Mouse (Mus musculus) heart, embryonic 13.5 days (tissue): ENCODE measurements around the gene S100a14. TPM values are rescaled to one million over a fixed set of nuclear protein-coding genes. Genes with fewer than 3 reads are reported as not detected.

Experiments
- ATAC-seq: fragments of 200-750 bp; cut with Nextera tagmentation; 2 replicates; pipeline ENCODE4 v1.8.0; 2017; ENCODE audit warnings: moderate TSS enrichment; ENCODE audit not compliant: insufficient number of reproducible peaks, low FRiP score, low TSS enrichment; ENCODE audit errors: extremely low read depth
- H3K27ac ChIP-seq: fragments of 300-500 bp; sonication (generic); replicated peaks from 2 replicates; pipeline ENCODE4 v1.5.1; 2015; ENCODE audit warnings: moderate library complexity, mild to moderate bottlenecking, inconsistent platforms
- H3K27me3 ChIP-seq: fragments of 300-500 bp; sonication (generic); replicated peaks from 2 replicates; pipeline ENCODE4 v1.6.1; 2015; ENCODE audit warnings: mild to moderate bottlenecking, inconsistent platforms
- H3K36me3 ChIP-seq: fragments of 300-500 bp; sonication (generic); 2 replicates; pipeline ENCODE4 v1.6.1; 2015; ENCODE audit warnings: mild to moderate bottlenecking, inconsistent platforms
- H3K4me1 ChIP-seq: fragments of 300-500 bp; sonication (generic); 2 replicates; pipeline ENCODE4 v1.6.1; 2015; ENCODE audit warnings: inconsistent platforms
- H3K4me2 ChIP-seq: fragments of 300-500 bp; sonication (generic); 2 replicates; pipeline ENCODE4 v1.6.1; 2015; ENCODE audit warnings: inconsistent platforms, mild to moderate bottlenecking, moderate library complexity
- H3K4me3 ChIP-seq: fragments of 300-500 bp; sonication (generic); 2 replicates; pipeline ENCODE4 v1.5.1; 2015; ENCODE audit warnings: moderate library complexity, mild to moderate bottlenecking, inconsistent platforms
- H3K9ac ChIP-seq: fragments of 300-500 bp; sonication (generic); 2 replicates; pipeline ENCODE4 v1.6.1; 2015; ENCODE audit warnings: inconsistent platforms, mild to moderate bottlenecking, moderate library complexity
- H3K9me3 ChIP-seq: fragments of 300-500 bp; sonication (generic); 2 replicates; pipeline ENCODE4 v1.6.1; 2016; ENCODE audit warnings: inconsistent platforms
- WGBS: fragments of 180-500 bp; shearing (Covaris S2); methylation state at CpG from one replicate; pipeline ENCODE4 v1.1.7; 2015; ENCODE audit warnings: mixed read lengths; 5-methylcytosine and 5-hydroxymethylcytosine counted together
- polyA plus RNA-seq: library from polyadenylated mRNA; unstranded; fragments of >200 nt; fragmentation: Nextera tagmentation; extraction: Ambion mirVana; gene quantifications from 2 replicates; pipeline ENCODE4 v1.2.1, GENCODE M21; 2015

S100a14 gene
- 0.17 and 0.28 TPM in 2 replicates for polyA plus RNA-seq

GRCm38 (mm10) chr3:90526580-90526979 is at the start of gene S100a14:
TSS of gene S100a14 (plus strand) at chr3:90526856.
- Histone ChIP-seq H3K9me3 (0 out of 2 replicates have a peak, but pooled peaks cover 5% of the 10 kb centered on the region), H3K27ac (no peak within 1 kb of the TSS), H3K9ac (no peak within 1 kb of the TSS), H3K4me3 (no peak within 1 kb of the TSS), H3K4me1 (peaks cover 6% of the 10 kb centered on the region; the same call in 1 of the 2 replicates), H3K36me3 (peaks cover 5% of the 10 kb centered on the region), H3K27me3 (no peaks in the 10 kb centered on the region), H3K4me2 (no peak within 1 kb of the TSS)
- WGBS = 32% methylated on average over 5 of the region's 5 CpGs
- ATAC-seq = no peak

- Histone ChIP-seq H3K4me1 (peaks cover 16% of the 10 kb centered on the region), H3K36me3 (peaks cover 76% of the 10 kb centered on the region), H3K9me3 (no peaks in the 10 kb centered on the region), H3K27ac (no peak overlapping the region), H3K4me2 (no peak overlapping the region), H3K4me3 (no peak overlapping the region), H3K27me3 (no peaks in the 10 kb centered on the region), H3K9ac (no peak overlapping the region)
- ATAC-seq = no peak
- 77% methylated on average over 5 of the region's 5 CpGs for WGBS
Measured at GRCm38 (mm10) chr3:90486998-90487397, 39.7 kb upstream of the S100a14 start.

GRCm38 (mm10) chr3:90488576-90488975 is 38.1 kb upstream of the S100a14 start:
- Histone ChIP-seq H3K4me1 (peaks cover 16% of the 10 kb centered on the region), H3K9me3 (no peaks in the 10 kb centered on the region), H3K4me2 (no peak overlapping the region), H3K27ac (no peak overlapping the region), H3K9ac (no peak overlapping the region), H3K27me3 (no peaks in the 10 kb centered on the region), H3K4me3 (no peak overlapping the region), H3K36me3 (peaks cover 60% of the 10 kb centered on the region)
- 88% methylated on average over 6 of the region's 6 CpGs for WGBS
- ATAC-seq = no peak

GRCm38 (mm10) chr3:90490696-90491256 is 35.9 kb upstream of the S100a14 start, which contains the start of gene Snapin:
TSS of gene Snapin (minus strand) at chr3:90491033.
- Histone ChIP-seq H3K27me3 (no peaks in the 10 kb centered on the region), H3K4me1 (peaks cover 16% of the 10 kb centered on the region), H3K27ac (peak within 1 kb of the TSS; percentile 77), H3K4me3 (peak within 1 kb of the TSS; percentile 83), H3K36me3 (peaks cover 57% of the 10 kb centered on the region), H3K9ac (peak within 1 kb of the TSS; percentile 89), H3K4me2 (peak within 1 kb of the TSS; percentile 73), H3K9me3 (no peaks in the 10 kb centered on the region)
- peak; percentile 96 for ATAC-seq
- under 1% methylated on average over 37 of the region's 37 CpGs for WGBS

- Histone ChIP-seq H3K4me1 (peaks cover 16% of the 10 kb centered on the region), H3K27me3 (no peaks in the 10 kb centered on the region), H3K9ac (no peak overlapping the region), H3K4me3 (no peak overlapping the region), H3K9me3 (no peaks in the 10 kb centered on the region), H3K27ac (no peak overlapping the region), H3K36me3 (peaks cover 57% of the 10 kb centered on the region), H3K4me2 (no peak overlapping the region)
- ATAC-seq = no peak
- WGBS = 36% methylated on average over 2 of the region's 2 CpGs
Measured at GRCm38 (mm10) chr3:90491350-90491749, 35.3 kb upstream of the S100a14 start.

- Histone ChIP-seq H3K4me3 (no peak overlapping the region), H3K36me3 (peaks cover 58% of the 10 kb centered on the region), H3K27ac (no peak overlapping the region), H3K4me2 (no peak overlapping the region), H3K27me3 (no peaks in the 10 kb centered on the region), H3K4me1 (peaks cover 11% of the 10 kb centered on the region), H3K9ac (no peak overlapping the region), H3K9me3 (no peaks in the 10 kb centered on the region)
- 61% methylated on average over 4 of the region's 4 CpGs for WGBS
- ATAC-seq = no peak
Measured at GRCm38 (mm10) chr3:90493831-90494540, 32.7 kb upstream of the S100a14 start.

GRCm38 (mm10) chr3:90495850-90496525 is 30.7 kb upstream of the S100a14 start:
- Histone ChIP-seq H3K9me3 (no peaks in the 10 kb centered on the region), H3K27ac (no peak overlapping the region), H3K4me3 (no peak overlapping the region), H3K4me2 (no peak overlapping the region), H3K36me3 (peaks cover 70% of the 10 kb centered on the region), H3K4me1 (no peaks in the 10 kb centered on the region), H3K9ac (no peak overlapping the region), H3K27me3 (no peaks in the 10 kb centered on the region)
- WGBS = 85% methylated on average over 7 of the region's 7 CpGs
- ATAC-seq = no peak

- peaks cover 86% of the 10 kb centered on the region for H3K36me3 ChIP-seq
- H3K9me3 ChIP-seq = no peaks in the 10 kb centered on the region
- no peaks in the 10 kb centered on the region for H3K4me1 ChIP-seq
- H3K9ac ChIP-seq = no peak overlapping the region
- ATAC-seq = no peak
- H3K4me3 ChIP-seq = no peak overlapping the region
- no peak overlapping the region for H3K4me2 ChIP-seq
- H3K27me3 ChIP-seq = no peaks in the 10 kb centered on the region
- no peak overlapping the region for H3K27ac ChIP-seq
Measured at GRCm38 (mm10) chr3:90497597-90497996, 29.1 kb upstream of the S100a14 start.

- H3K27me3 ChIP-seq = no peaks in the 10 kb centered on the region
- no peak for ATAC-seq
- H3K9me3 ChIP-seq = no peaks in the 10 kb centered on the region
- H3K36me3 ChIP-seq = peaks cover 93% of the 10 kb centered on the region
- 85% methylated on average over 4 of the region's 4 CpGs for WGBS
- no peak overlapping the region for H3K4me3 ChIP-seq
- no peak overlapping the region for H3K4me2 ChIP-seq
- no peak overlapping the region for H3K27ac ChIP-seq
- H3K9ac ChIP-seq = no peak overlapping the region
- peaks cover 19% of the 10 kb centered on the region for H3K4me1 ChIP-seq
Measured at GRCm38 (mm10) chr3:90503444-90503843, 23.2 kb upstream of the S100a14 start.

GRCm38 (mm10) chr3:90505216-90505615 is 21.4 kb upstream of the S100a14 start:
- 94% methylated on average over 5 of the region's 5 CpGs for WGBS
- no peak overlapping the region for H3K9ac ChIP-seq
- peaks cover 76% of the 10 kb centered on the region for H3K36me3 ChIP-seq
- no peak overlapping the region for H3K27ac ChIP-seq
- H3K27me3 ChIP-seq = no peaks in the 10 kb centered on the region
- H3K9me3 ChIP-seq = no peaks in the 10 kb centered on the region
- peaks cover 19% of the 10 kb centered on the region for H3K4me1 ChIP-seq
- no peak overlapping the region for H3K4me3 ChIP-seq
- H3K4me2 ChIP-seq = no peak overlapping the region
- ATAC-seq = no peak

GRCm38 (mm10) chr3:90506362-90506761 is 20.3 kb upstream of the S100a14 start:
- WGBS = 58% methylated on average over 3 of the region's 3 CpGs
- peaks cover 77% of the 10 kb centered on the region for H3K36me3 ChIP-seq
- no peak overlapping the region for H3K4me3 ChIP-seq
- peaks cover 19% of the 10 kb centered on the region for H3K4me1 ChIP-seq
- no peak overlapping the region for H3K27ac ChIP-seq
- H3K4me2 ChIP-seq = no peak overlapping the region
- no peak overlapping the region for H3K9ac ChIP-seq
- no peaks in the 10 kb centered on the region for H3K9me3 ChIP-seq
- ATAC-seq = no peak
- H3K27me3 ChIP-seq = no peaks in the 10 kb centered on the region
